Mouse (Mus musculus) adrenal gland (tissue): ENCODE measurements around the gene Psmb5.

Experiments used
- intact Hi-C: fragments of 180-260 bp; cut with DNase I; formaldehyde crosslinking; loops from one replicate; pipeline ENCODE4 v1.15.1; 2025

The Psmb5 gene

DNA sequence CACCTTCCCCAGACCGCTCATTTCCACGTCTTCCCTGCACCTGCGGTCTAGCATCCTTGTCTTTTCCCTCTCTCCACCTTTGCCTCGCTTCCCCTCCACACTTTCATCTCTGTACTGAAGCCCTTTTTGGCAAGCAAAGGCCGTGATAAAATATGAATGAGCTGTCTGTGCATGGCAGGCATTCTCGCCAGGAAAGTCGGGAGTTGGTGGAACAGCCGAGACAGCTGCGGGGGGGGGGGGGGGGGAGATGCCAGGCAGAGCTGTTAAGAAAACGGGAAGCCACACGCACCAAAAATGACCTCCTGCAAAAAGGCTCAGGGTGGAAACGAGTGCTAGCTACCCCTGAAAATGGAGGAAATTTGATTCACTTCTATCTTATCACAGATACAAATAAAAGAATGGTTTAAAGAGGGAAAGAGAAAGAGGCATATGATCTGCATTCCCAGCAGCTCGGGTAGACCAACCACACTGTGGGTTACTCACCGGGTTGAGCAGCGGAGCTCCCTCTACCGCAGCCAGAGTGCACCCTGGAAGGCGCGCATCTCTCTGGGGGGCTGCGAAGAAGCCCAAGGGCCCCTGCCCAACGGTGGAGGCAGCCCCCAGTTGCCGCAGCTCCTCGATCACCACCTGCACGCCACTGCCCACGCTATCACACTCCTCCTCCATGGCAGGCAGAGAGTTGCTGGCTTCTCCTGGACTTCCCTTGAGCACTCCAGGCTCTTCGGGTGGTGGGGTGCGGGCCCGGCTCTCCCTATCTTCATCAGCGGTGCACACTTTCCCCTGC, 23.0 kb downstream of the Psmb5 start:
- intact Hi-C loops = no loop called here

DNA sequence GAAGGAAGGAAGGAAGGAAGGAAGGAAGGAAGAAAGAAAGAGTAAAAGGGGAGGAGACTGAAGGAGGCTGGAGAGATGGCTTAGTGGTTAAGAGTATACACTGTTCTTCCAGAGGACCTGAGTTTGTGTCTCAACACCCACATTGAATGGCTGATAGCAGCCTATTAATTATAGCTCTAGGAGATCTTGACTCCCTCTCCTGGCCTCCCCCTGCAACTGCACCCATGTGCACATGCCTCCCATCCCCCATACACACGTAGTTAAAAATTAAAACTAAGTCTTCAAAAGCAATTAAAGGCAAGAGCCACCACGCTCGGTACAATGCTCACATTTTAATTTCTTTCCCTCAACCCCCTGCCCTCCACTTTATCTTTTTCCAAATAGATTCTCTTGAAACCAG, 23.8 kb downstream of the Psmb5 start:
- intact Hi-C loops = no loop called here

DNA sequence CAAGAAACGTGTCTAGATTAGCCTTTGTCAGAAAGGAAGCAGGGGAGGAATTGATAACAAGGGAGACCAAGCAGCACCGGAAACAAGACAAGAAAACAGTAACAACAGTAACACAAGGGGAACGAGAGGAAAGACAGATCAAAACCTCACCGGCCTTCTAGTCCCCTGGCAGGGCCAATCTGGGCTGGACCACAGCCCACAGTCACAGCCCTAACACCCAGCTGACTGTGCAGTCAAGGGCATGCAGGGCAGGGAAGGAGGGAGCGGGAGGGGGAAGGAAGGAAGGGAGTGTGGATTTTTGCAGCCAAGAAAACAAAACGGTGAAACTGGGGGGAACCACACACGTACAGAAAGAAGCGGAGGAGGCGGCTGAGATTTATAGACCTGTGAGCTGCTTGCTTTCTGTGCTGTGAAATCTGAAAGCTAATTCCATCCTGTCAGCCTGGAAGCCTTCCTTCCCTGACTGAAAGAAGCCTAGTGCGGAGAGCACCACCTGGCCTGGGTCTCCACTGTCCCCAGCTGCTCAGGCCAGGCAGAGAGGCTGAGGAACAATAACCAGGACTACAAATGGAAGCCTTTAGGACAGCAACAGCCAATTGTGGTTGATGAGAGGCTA, 25.4 kb downstream of the Psmb5 start:
- intact Hi-C loops = no loop called here

DNA sequence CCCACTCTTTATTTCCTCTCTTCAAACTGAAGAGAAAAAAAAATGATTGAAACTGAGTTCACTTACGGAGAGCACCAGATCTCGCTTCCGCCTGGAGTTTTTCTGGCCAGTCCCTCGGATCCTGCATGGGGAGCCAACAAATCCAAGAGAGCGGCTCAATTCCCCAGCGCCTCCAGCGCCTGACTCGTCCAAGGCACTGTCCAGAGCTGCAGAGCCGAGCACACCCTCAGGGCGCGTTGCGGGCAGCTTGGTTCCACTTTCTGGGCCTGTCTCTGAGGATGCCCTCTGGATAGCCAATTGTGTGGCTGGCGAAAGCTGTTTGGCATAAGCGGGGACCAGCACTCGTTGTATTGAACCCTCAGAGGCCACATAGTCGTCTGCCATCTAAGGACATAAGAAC, 26.8 kb downstream of the Psmb5 start:
- intact Hi-C loops = no loop called here

DNA sequence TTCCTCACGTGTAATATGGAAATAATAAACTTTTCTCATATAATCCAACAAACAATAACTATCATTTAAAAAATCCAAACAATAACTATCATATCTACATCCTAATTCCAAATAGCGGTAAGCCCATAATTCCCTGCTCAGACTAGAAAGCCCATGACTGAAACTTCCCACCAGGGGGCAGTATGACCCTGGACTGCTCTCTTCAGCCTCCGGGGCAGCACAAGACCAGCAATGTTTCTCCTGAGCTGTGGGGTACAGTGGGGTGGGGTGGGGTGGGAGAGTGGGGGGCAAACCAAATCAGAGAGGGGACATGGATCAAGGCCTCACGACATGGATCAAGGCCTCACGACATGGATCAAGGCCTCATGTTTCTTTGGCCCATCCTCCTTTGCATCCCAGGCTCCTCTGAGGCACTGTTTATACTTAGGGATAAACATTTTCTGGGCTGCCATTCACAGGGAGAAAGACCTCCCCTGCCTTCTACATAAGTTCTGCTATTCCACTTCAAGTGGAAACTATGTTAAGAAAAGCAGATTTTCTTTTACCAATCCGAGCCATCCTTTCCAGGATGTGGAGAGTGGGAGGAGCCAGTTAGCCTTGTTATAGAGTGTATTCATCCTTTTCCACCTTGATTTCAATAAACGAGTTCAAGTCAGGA, 34.0 kb downstream of the Psmb5 start:
- intact Hi-C loops = no loop called here

DNA sequence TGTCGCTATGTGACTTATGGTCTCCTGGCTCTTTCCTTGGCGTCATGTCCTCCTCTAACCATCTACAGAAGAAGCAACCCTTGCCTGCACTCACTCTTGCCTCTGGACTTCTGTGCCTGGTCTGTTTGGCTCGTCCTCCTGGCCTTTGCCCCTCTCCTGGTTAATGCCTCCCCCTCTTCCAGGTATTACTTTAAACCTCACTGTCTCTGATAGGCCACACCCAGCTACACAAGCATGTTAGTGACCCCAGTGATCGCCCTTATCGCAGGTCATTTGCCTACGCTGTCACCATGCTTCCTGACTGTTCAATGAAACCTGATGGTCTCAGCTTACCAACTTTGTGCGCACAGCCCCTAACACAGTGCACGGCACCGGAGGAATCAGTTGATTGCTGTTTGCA, 35.3 kb downstream of the Psmb5 start:
- intact Hi-C loops = no loop called here

DNA sequence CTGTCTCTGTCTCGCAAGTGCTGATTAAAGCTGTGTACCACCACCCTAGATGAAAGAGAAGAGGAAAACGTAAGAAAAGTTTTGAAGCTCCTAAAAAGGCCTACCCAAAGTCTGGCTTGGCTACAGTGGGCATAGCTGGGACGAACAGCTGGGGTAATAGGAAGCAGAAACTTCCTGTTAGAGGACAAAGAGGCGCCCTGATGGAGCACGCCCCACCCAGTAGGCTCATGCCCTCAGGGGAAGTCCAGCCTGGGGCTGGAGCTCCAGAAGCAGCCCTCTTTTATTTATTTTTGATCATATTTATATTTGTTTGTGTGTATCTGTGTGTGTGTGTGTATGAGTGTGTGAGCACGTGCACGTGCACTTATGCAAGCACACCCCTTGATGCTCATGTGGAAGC, 38.2 kb downstream of the Psmb5 start:
- intact Hi-C loops = no loop called here

DNA sequence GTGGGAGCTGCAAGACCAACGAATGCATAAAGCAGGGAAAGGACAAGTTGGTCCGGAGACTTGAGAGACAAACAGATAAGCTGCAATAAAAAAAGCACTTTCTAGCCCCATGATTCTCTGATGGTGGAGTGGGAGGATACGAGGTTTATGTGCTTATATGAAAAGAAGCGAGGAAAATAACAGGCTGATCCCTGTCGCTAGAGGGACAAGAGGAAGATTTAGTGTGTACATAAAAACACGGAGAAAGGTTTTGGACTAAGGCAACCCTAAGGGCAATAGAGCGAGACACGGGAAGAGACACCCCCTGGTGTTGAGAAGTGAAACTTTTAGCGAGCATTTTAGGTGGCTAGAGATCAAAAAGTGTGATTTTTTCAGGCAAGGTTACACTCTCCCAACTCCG, 39.8 kb downstream of the Psmb5 start:
- intact Hi-C loops = no loop called here

DNA sequence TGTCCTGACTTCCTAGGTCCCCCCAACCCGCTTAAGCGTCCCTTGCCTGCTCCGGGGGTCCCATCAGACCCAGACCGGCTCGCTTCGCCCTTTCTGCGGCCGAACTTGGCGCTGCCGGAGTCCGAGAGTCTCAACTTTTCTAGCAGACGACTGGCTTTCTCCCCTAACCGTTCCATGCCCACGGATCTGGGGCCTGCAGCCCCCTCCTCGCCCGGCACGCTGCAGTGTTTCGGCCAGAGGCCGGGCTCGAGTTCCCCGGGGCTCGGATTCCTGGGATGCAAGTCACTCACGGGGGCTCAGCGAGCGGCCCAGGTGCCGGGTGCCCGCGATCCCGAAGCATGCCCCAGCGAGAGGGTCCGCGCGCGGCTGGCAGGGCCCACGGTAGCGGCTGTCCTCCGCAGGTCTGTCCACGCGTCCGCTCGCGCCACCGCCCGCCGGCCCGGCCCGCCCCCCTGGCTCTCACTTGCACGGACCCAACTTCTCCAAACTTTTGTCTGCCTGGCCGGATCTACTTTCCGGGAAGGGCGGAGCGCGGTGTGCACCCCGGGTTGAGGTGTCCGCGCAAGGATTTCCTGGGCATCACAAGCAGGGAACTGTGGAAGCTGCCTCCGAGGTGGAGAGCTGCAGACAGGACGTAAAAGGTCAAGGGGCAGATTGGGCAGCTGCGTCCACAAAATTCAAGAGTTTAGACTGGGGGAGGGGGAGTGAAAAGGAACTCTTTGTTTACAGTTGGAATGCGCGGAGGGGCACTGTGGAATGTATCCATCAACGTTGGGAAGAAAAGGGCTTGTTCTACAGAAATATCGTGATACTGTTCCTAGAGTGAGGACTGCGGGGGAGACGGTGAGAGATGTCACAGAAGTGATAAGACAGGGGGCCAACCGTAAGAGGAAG, 40.5 kb downstream of the Psmb5 start, which contains the start of gene Ajuba:
Gene Ajuba, minus strand, starts transcription at position 470 of the 894 bp plus-strand sequence.
- intact Hi-C loops = no loop called here

DNA sequence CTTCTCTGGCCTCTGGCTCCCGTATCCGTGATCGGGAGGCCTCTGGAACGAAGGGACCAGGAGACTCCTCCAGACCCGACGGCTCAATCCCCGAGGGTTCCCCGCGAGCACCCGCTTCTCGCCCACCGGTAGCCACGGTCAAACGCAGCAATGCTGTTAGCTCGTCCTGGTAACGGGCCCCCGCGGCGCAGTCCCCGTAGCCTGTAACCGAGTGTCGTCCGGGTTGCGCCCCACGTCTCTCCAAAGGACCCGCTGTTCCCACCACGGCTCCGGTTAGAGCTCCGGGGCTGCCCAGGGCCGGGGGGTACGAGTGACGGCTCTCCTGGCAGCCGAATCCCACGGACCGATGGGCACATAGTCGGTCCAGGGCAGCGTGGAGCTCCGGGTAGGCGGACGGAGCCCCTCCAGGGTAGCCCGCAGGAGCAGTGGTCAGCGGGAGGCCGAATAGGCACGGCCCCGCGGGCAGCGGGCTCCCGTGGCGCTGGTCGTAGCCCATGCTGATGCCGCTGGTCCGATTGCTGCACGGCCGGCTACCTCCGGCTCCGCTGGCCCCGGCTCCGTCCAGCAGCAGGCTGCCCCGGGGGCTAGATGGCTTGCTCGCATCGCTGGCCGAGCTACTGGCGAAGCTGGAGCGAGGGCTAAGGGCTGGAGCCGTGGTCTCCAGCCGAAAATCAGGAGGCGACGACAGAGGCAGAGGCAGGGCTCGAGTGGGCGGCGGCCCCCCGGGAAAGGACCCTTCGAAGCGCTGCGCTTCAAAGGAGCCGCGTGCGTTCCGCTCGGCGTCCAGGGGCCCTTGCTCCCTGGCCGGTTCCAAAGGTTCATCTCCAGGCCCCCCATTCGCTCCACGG, 41.4 kb downstream of the Psmb5 start:
- intact Hi-C loops = no loop called here

DNA sequence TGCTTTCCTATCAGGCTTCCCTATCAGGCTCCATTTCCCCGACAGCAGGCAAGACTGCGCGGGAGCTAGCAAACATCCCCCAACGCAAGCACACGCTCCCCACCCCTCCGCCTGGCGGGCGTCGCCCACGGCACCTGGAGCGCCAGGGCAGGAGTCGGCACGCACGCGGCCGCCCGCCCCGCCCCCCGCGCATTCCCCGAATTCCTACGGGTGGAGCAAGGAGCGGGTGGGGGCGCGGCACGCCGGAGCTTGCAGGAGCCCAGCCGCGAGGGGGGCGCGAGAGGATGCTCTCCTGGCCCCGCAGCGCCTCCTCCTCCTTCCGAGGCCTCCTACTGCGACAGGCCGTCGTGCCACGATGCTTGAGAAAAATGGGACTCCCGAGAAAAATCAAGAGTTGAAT, 42.2 kb downstream of the Psmb5 start:
- intact Hi-C loops = no loop called here

DNA sequence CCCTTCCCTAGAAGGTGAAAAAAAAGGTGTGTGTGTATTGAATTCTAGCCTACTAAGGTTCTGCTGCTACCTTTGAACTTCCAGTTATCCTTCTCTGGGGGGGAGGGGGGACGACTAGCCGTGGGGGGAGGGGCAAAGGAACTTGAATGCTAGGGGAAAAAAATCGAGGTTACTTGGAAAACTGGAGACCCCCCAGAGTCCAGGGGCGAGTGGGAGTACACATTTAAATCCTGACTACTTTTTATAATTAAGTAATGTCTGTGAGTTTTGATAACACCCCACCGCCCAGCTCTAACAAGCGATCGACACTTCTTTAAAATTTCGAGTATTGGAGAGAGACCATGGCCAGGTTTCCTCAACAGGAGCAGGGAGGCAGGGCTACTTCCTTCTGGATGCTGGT, 42.8 kb downstream of the Psmb5 start:
- intact Hi-C loops = no loop called here

DNA sequence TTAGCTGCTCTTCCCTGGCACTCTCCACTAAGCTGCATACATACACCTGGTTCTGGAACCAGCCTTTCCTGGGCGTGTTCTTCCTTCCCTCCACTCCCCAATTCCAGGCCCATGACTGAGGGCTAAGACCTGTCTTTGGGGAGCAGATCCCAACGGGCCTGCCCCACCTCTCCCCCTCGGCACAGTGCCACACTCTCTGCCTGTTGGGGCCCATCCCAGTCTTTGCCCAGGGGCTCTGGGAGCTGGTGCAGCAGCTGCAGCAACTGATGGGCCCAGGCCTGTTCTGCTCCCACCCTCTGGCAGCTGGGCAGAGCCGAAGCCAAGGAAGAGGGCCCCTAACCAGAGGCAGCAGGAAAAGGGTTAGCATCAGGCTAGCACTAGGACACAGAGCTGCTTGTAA, 43.6 kb downstream of the Psmb5 start:
- intact Hi-C loops = no loop called here

DNA sequence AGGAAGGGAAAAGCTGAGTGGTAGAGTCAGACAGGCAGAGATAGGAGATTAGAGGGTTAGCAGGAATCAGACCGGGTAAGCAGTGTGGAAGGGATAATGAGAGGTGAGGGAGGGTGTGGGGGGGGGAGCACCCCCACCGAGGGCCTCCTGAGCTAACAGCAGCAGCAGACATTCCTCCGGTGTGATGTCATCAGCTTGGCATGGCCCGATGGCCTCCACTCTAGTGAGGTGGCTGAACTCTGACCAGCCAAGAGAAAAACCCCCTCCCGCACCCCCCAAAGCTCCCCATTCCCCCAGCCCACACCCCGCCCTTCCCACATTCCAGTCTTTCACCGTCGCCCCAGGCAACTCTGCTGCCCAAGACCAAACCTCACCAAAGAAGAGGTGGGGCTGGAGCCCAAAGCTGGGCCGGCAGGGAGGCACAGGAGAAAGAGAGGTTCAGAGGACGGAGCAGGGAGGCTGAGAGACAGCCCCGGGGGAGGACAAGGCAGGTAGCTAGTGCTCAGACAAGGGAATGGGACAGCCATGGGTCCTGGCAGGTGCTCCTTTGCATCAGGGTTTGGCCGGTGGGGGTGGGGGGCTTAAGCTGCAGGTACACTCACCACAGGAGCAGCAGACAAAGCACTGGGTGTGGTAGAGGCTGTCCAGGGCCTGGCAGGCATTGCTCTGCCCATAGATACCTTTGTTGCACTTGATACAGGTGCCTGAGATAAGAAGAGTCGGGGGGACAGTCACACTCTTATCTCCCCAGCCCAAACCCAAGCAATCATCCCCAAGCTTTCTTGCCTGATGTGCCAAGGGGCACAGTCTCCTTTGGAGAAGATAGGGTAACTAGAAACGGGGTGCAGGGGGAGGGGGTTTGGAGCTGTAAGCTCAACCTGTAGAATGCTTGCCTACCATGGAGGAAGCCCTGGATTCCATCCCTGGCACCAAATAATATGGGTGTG, 44.8 kb downstream of the Psmb5 start:
- intact Hi-C loops = no loop called here

DNA sequence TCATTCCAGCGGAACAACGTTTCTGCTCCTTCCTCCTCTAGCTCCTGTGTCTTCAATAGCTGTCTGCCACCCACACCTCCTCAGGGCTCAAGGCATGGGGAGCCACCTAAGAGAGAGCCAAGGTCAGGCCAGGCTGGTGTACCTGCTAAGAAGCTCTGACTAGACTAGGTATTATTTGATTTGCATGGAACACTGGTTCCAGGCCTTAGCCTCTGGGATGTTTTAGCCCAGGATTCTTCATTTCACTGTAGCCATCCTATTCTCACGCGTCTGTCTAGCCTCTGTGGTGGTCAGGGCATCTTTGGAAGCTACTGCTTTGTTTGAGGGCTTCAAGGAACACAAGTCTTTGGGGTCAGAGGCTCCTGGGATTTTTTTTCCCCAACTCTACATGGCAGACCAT, 45.7 kb downstream of the Psmb5 start:
- intact Hi-C loops = no loop called here

DNA sequence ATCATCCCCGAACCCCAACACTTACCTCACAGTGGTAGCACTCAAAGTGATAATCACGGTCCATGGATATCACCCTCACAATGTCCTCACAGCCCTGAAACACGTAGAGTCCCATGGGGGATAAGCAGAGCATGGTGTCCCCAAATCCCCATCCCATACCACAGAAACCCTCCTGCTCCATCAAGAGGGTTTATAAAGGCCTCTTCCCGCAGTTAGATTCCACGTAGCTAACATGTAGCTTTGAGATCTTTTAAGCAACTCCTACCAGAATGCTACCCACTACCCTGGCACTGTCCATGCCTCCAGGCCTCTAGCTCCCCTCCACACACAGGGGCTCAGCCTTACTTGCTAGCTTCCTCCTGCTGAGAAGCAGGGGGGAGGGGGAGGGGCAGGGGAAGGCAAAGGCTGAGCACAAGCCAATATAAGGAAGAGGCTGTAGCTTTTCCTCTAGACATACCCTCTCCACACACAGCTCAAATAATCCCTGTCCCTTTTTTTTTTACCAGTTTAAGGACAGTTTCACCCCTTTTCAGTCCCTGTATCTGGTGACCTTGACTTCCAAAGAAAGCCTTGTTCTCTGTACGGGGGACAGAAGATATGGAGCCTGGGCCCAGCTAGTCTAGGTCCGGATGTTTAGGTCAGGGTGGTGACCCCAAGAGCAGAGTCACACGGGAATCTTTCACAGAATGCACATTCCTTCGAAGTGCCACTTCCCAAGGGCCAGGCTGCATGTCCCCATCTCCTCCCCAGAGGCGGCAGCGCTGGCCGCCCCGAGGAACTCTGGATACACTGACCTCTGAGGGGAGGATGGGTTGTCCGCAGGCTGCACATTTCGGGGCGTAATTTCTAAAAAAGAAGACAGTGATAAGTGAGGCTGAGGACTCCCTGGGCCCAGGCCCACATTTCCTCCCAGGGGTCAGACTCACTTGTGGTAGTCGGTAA, 48.1 kb downstream of the Psmb5 start:
- intact Hi-C loops = loop anchor here (5.0 kb wide), 1 partner anchor 73 kb away; the partner anchor contains the start of genes Cdh24 and Gm17606

DNA sequence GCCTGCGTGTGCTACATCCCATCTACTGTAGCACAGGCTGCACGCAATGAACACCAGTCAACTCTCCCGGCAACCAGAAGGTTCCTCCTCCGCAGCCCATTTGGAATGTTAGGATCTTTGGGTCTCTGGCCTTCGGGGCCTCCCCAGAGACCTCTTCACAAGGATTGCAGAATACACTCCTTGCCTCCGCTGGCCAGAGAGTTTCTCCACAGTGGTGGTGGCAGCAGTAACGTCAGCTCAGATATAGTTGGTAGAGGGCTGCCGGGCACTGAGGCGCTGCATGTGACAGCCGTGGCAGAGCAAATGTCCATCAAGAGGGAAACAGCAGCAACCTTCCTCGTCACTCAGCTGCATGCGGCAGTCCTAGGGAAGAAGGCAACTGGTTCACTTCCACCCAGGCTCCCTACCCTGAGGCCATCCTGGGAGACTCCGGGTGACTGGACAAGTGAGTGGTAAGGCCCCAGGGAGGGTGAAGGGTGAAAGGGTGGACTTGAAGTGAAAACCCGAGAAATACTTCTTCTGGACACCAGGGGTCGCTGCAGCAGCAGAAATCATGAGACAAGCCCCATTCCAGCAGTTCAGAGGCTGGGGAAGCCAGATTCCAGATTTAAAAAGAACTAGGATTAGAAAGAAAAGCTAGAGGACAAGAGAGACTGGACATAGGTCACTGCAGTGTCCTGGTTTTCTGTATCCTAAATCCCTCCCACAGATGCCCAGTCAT, 49.0 kb downstream of the Psmb5 start:
- intact Hi-C loops = loop anchor here (5.0 kb wide), 1 partner anchor 73 kb away; the partner anchor contains the start of genes Cdh24 and Gm17606
